Mouse (Mus musculus): Measurements from ENCODE around the gene Pidd1. TPM values are rescaled to one million over a fixed set of nuclear protein-coding genes. Genes with fewer than 3 reads are reported as not detected.

The Pidd1 gene
- polyA plus RNA-seq, 1 experiment, result 39.6 TPM

DNA sequence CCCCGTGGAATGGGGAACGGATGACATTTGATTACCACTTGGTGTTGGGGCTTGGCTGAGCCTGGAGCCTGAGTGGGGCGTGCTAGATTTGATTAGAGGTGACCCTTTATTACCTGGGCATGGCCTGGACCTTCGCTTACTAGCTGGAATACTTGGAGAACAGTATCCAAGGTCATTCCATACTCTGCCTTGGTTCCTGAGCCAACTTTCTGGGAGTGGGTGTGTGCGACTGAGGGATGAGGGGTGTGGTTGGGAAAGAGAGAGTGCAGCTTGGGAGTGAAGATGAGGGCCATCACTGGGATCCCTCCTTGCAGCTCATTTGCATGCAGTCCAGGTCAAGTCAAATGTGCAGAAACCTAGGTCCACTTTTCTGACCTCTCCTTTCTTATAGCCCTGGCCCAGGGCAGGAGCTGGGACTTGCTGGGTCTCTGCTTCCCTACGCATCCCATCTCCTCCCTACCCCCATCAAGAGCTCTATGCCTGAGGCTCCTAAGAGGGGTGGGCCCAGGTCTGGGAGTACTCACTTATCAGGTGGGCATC lies 39.4 kb upstream of the Pidd1 start:
- 82% methylated on average over 6 of the region's 6 CpGs for WGBS
- TF ChIP-seq CTCF (IDR thresholded peaks at IDR 0.05; ENCODE audit: control insufficient read depth, insufficient read depth, low read length), result no peak
- no peak for TF ChIP-seq POLR2A (IDR thresholded peaks at IDR 0.05; ENCODE audit: borderline replicate concordance, control insufficient read depth, low read depth, low read length)

DNA sequence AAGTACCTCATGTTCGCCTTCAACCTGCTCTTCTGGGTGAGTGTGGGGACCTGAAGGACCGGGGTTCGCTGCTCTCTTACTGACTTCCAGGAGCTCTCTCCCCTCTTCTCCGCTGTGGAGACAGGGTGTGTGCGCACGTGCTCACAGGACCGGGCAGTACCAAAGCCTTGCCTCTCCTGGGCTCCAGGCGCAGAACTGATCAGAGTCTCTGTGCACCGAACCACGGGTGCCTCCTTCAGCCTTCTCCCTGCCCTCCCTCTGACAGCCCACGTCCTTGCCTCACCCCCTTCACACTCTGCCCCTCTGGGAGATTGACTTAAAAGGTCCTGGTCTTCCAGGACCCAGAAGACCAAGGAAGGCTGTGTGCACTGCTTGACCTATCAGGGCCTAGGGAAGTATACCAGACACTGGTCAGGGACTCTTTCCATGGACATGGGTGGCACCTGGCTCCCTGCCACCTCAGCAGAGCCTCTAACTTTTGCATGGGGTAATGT lies 38.8 kb upstream of the Pidd1 start:
- H3K4me1 ChIP-seq (ENCODE audit: control insufficient read depth, insufficient read depth, low read length), result peaks cover 6% of the 10 kb centered on the region
- TF ChIP-seq POLR2A (IDR thresholded peaks at IDR 0.05; ENCODE audit: borderline replicate concordance, control insufficient read depth, low read depth, low read length) (no peak), CTCF (IDR thresholded peaks at IDR 0.05; ENCODE audit: control insufficient read depth, insufficient read depth, low read length) (no peak)
- H3K4me3 ChIP-seq (replicated peaks; ENCODE audit: control insufficient read depth, low read depth, low read length), result no peak overlapping the region
- H3K27ac ChIP-seq (ENCODE audit: control insufficient read depth, insufficient read depth, low read depth, low read length, poor library complexity), result no peak overlapping the region
- WGBS, result 75% methylated on average over 11 of the region's 11 CpGs

More for the DNA sequence above, 39.4 kb upstream of the Pidd1 start:
- H3K4me1 ChIP-seq (ENCODE audit: control insufficient read depth, insufficient read depth, low read length), result peaks cover 4% of the 10 kb centered on the region
- H3K27ac ChIP-seq (ENCODE audit: control insufficient read depth, insufficient read depth, low read depth, low read length, poor library complexity), result no peak overlapping the region
- no peak overlapping the region for H3K4me3 ChIP-seq (replicated peaks; ENCODE audit: control insufficient read depth, low read depth, low read length)

DNA sequence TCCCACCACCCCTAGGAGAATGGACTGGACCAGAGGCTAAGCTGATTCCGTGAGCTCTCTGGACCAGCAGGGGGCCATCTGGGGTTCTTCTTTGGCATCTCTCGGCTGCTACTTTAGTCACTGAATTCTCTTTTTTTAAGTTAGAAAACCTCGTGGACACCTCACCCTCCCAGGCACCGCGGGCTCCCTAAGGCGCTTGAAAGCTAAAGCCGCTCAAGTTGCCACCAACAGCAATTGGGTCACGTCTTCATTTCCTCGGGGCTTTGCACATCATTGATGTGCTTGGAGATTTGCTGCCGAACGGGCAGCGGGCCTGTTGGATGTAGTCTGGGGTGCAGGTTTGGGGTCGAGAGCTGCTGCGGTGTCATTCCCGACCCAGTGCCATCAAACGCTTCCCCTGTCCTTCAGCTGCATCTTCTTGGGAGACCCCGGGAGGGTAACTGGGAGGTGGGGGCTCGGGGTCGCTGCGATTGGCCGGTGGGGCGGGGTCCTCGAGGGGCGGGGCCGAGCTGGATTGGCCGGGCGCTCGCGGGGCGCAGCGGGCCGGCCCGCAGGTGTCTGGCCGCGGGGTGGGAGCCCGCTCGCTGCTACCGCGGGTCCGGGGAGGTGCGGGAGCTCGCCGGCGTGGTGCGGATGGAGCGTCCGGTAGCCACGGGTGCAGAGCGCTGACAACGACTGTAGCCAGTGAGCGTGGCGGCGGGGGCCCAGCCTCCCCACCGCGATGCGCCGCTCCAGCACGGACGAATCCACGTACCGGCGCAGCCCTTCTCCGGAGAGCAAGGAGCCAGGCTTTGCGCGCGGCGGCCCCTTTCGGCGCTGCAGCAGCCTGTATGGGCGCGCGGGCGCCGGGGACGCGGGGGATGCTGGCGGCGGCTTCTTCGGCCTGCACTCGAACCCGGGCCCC lies 37.9 kb upstream of the Pidd1 start:
- WGBS, result 9% methylated on average over 81 of the region's 81 CpGs
- peak overlapping the region; percentile 11 for H3K4me3 ChIP-seq (replicated peaks; ENCODE audit: control insufficient read depth, low read depth, low read length)
- peaks cover 8% of the 10 kb centered on the region for H3K4me1 ChIP-seq (ENCODE audit: control insufficient read depth, insufficient read depth, low read length)
- H3K27ac ChIP-seq (ENCODE audit: control insufficient read depth, insufficient read depth, low read depth, low read length, poor library complexity), result no peak overlapping the region
- TF ChIP-seq POLR2A (IDR thresholded peaks at IDR 0.05; ENCODE audit: borderline replicate concordance, control insufficient read depth, low read depth, low read length), result no peak
- peak; percentile 43; the same call in 1 of the 2 replicates for TF ChIP-seq CTCF (IDR thresholded peaks at IDR 0.05; ENCODE audit: control insufficient read depth, insufficient read depth, low read length)

DNA sequence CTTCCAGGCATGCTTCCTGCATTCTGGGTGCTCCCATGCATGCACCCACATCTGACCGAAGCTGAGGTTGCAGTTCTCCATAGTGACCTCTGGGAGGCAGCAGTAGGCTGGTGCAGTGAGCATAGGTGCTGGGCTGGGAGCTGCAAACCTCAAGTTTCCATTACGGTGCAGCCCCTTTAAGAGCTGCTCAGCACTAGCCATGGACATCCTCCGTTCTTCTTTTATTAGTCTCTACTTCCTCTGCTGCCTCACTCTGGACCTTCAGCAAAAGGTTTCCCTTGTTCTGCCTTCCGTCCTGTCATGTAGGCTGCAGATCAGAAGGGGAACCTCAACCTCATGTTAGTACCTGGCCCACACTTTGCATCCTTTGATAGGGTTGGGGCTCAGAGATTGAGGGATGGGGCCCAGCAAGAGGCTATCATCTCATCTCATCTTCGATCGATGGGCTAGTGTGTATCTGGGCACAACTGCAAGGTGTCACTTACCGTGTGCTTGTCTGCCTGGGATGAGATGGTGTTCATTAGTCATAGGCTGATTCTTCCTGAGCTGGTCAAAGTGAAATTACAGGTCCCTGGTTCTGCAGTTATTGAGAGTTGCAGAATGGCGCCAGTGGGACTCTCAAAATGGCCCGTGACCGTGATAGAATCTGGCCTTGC lies 37.1 kb upstream of the Pidd1 start:
- TF ChIP-seq CTCF (IDR thresholded peaks at IDR 0.05; ENCODE audit: control insufficient read depth, insufficient read depth, low read length), result peak; percentile 97
- TF ChIP-seq POLR2A (IDR thresholded peaks at IDR 0.05; ENCODE audit: borderline replicate concordance, control insufficient read depth, low read depth, low read length), result no peak
- WGBS, result 7% methylated on average over 10 of the region's 10 CpGs
- Histone ChIP-seq H3K27ac (ENCODE audit: control insufficient read depth, insufficient read depth, low read depth, low read length, poor library complexity) (no peak overlapping the region), H3K4me1 (ENCODE audit: control insufficient read depth, insufficient read depth, low read length) (peaks cover 8% of the 10 kb centered on the region), H3K4me3 (replicated peaks; ENCODE audit: control insufficient read depth, low read depth, low read length) (no peak overlapping the region)

DNA sequence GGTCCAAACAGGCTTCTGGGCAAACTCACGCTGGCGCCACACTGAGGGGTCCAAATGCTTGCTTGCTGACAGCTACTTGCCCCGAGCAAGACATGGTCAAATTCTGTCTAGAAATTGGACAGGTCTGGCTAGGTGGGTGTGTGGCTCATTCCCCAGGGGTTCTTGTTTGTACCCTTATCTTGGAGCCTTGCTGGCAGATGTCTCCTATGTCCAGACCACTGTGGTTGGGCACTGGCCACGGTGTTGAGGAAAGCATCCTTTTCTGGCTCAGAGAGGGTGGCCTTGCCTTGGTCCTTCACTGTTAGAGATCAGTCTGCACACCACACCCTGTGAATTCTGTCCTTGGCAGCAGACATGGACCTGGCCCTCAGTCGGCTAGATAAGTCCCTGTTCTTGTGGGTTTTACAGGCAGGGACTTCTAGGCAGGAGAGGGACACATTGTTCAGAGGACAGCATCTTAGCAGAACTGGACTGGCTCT lies 34.5 kb upstream of the Pidd1 start:
- H3K4me1 ChIP-seq (ENCODE audit: control insufficient read depth, insufficient read depth, low read length), result peaks cover 9% of the 10 kb centered on the region
- WGBS, result 9% methylated on average over 5 of the region's 5 CpGs
- no peak overlapping the region for H3K4me3 ChIP-seq (replicated peaks; ENCODE audit: control insufficient read depth, low read depth, low read length)
- TF ChIP-seq POLR2A (IDR thresholded peaks at IDR 0.05; ENCODE audit: borderline replicate concordance, control insufficient read depth, low read depth, low read length) (no peak), CTCF (IDR thresholded peaks at IDR 0.05; ENCODE audit: control insufficient read depth, insufficient read depth, low read length) (no peak)
- H3K27ac ChIP-seq (ENCODE audit: control insufficient read depth, insufficient read depth, low read depth, low read length, poor library complexity), result 0 out of 2 replicates have a peak overlapping the region, but pooled peaks have one; percentile 6

DNA sequence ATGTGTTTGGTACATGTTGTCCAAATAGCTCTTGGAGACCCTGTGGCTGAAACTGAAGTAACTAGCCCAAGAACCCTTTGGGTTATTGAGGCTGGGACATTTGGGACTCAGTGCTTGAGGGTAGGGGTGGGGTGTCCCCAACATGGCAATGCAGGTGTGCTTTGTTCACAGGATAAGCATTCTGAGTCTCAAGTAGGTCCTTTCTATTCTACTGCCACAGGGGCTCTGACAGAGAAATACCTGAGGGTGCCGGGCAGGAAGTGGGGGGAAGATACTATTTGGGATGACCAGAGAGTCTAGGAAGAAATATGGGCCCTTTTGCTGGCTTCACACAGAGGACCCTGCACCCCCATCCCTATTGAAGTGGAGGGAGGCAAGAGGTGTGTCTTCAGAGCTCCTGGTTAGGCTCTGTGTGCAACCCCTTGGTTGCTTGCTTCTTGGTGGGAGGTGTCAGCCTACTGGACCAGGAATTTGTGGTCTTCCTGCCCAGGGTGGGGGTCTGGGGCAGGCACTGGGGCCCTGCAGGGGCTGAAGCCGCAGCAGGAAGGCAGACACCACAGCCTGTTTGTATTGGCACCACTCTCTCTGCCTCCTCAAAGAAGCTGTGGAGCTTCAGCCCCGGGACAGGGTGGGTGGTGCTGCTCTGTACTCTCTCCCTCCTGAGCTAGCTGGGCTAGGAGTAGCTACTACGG lies 33.9 kb upstream of the Pidd1 start:
- H3K4me3 ChIP-seq (replicated peaks; ENCODE audit: control insufficient read depth, low read depth, low read length), result no peak overlapping the region
- 0 out of 2 replicates have a peak overlapping the region, but pooled peaks have one; percentile 6 for H3K27ac ChIP-seq (ENCODE audit: control insufficient read depth, insufficient read depth, low read depth, low read length, poor library complexity)
- H3K4me1 ChIP-seq (ENCODE audit: control insufficient read depth, insufficient read depth, low read length), result peaks cover 9% of the 10 kb centered on the region
- 3% methylated on average over 4 of the region's 4 CpGs for WGBS
- TF ChIP-seq CTCF (IDR thresholded peaks at IDR 0.05; ENCODE audit: control insufficient read depth, insufficient read depth, low read length) (no peak), POLR2A (IDR thresholded peaks at IDR 0.05; ENCODE audit: borderline replicate concordance, control insufficient read depth, low read depth, low read length) (no peak)

DNA sequence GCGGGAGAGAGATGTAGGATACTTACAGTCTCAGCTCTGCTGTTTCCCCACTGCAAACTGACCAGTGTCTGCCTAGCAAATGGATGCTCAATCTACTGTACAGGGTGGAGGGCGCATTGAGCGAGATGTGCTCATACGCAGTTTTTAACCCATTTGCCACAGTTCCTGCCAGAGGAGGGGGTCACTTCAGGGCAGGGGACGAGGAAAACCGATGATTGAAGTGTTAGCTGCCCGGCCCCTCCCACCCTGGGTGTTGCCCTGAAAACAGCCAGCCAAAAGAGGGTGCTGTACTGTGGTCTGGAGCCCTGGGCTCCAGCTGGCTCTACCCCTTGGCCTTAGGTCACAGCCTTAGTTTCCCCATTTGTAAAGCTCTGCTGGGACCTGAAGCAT lies 33.2 kb upstream of the Pidd1 start:
- TF ChIP-seq POLR2A (IDR thresholded peaks at IDR 0.05; ENCODE audit: borderline replicate concordance, control insufficient read depth, low read depth, low read length) (no peak), CTCF (IDR thresholded peaks at IDR 0.05; ENCODE audit: control insufficient read depth, insufficient read depth, low read length) (no peak)
- WGBS, result 3% methylated on average over 7 of the region's 7 CpGs
- peak overlapping the region; percentile 46 for H3K27ac ChIP-seq (ENCODE audit: control insufficient read depth, insufficient read depth, low read depth, low read length, poor library complexity)
- peak overlapping the region; percentile 2 for H3K4me3 ChIP-seq (replicated peaks; ENCODE audit: control insufficient read depth, low read depth, low read length)
- H3K4me1 ChIP-seq (ENCODE audit: control insufficient read depth, insufficient read depth, low read length), result peaks cover 9% of the 10 kb centered on the region

Data from bone marrow, adult 2 months (tissue).